ENCODE assay signal across 8 mouse cellular contexts in the genomic region with DNA sequence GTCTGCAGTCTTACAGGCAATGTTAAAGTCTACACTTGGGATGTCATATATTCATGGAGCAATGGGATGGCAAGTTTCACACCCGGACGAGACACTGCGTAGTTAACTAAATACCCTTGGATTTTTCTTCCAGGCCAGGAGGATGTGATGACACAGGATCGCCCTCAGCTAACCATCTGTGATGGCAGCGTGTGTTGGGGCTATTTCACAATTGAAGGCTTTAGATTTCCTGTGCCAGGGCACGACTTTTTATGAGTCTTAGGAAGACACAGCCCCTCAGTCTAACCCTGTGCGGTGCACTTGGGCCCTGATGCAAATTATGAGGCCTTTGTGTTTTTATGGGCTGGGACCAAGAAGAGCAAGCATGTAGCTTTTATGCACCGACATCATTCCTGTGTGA.
A peak's percentile ranks its signal among the peaks of the same experiment; 100 is the strongest.
DNase-seq lines count a peak whose midpoint lies in the region; ATAC-seq and TF ChIP-seq lines count a peak whose summit lies in the region.
"Had no signal": no experiment of that assay in that cellular context is flagged by ENCODE, and none has a peak within 500 bp of the region (broad histone marks: within the 10 kb centered on the region; RNA-seq: fewer than 3 reads in every experiment).

No protein-coding gene starts in this region.

- H3K4me1 ChIP-seq in lung, embryonic 14.5 days (ENCODE audit: insufficient read depth): no peaks in the 10 kb centered on the region
- H3K4me1 ChIP-seq in lung, adult 2 months (ENCODE audit: control insufficient read depth, insufficient read depth, low read length): no peaks in the 10 kb centered on the region
- H3K4me1 ChIP-seq in embryonic facial prominence, embryonic 13.5 days: peaks cover 17% of the 10 kb centered on the region
- H3K4me1 ChIP-seq in hindbrain, postnatal 0 days (ENCODE audit: insufficient read depth, low read length): peaks cover 10% of the 10 kb centered on the region; the same call in 1 of the 2 replicates
- H3K4me1 ChIP-seq in neural tube, embryonic 14.5 days (ENCODE audit: control insufficient read depth, insufficient read depth, low read length): peaks cover 12% of the 10 kb centered on the region
- H3K4me1 ChIP-seq: liver, embryonic 12.5 days had no signal

- peak overlapping the region; percentile 93 for H3K4me2 ChIP-seq in lung, embryonic 14.5 days
- peak overlapping the region; percentile 97 for H3K4me2 ChIP-seq in embryonic facial prominence, embryonic 13.5 days
- peak overlapping the region; percentile 92 for H3K4me2 ChIP-seq in hindbrain, postnatal 0 days (ENCODE audit: low read depth, low read length)
- H3K4me2 ChIP-seq in neural tube, embryonic 14.5 days (ENCODE audit: low read depth, low read length): peak overlapping the region; percentile 93

- no peaks in the 10 kb centered on the region for H3K9me3 ChIP-seq in lung, embryonic 14.5 days (ENCODE audit: low read depth, low read length)
- H3K9me3 ChIP-seq in embryonic facial prominence, embryonic 13.5 days: no peaks in the 10 kb centered on the region
- no peaks in the 10 kb centered on the region for H3K9me3 ChIP-seq in hindbrain, postnatal 0 days (ENCODE audit: low read length)
- no peaks in the 10 kb centered on the region for H3K9me3 ChIP-seq in neural tube, embryonic 14.5 days (ENCODE audit: control insufficient read depth, low read length)
- H3K9me3 ChIP-seq: liver, embryonic 12.5 days had no signal

- H3K27me3 ChIP-seq in lung, embryonic 14.5 days (ENCODE audit: insufficient read depth, low read length): peaks cover 25% of the 10 kb centered on the region
- H3K27me3 ChIP-seq in embryonic facial prominence, embryonic 13.5 days: peaks cover 59% of the 10 kb centered on the region
- H3K27me3 ChIP-seq in hindbrain, postnatal 0 days (ENCODE audit: insufficient read depth, low read length): no peaks in the 10 kb centered on the region
- no peaks in the 10 kb centered on the region for H3K27me3 ChIP-seq in neural tube, embryonic 14.5 days (ENCODE audit: control insufficient read depth, insufficient read depth, low read length)

- no peak for ATAC-seq in lung, embryonic 14.5 days (ENCODE audit: insufficient read depth)
- no peak for ATAC-seq in embryonic facial prominence, embryonic 13.5 days (ENCODE audit: insufficient number of reproducible peaks, insufficient read depth, low FRiP score, low TSS enrichment, low read depth)
- no peak for ATAC-seq in hindbrain, postnatal 0 days
- peak; percentile 16; the same call in 1 of the 2 replicates for ATAC-seq in neural tube, embryonic 14.5 days (ENCODE audit: low read depth)
- ATAC-seq: liver, embryonic 12.5 days had no signal

- peak overlapping the region; percentile 51 for H3K4me3 ChIP-seq in lung, embryonic 14.5 days (ENCODE audit: low read depth, low read length)
- no peak overlapping the region for H3K4me3 ChIP-seq in lung, adult 2 months (replicated peaks; ENCODE audit: extremely low read depth, low read depth, low read length)
- H3K4me3 ChIP-seq in embryonic facial prominence, embryonic 13.5 days: peak overlapping the region; percentile 60
- peak overlapping the region; percentile 57 for H3K4me3 ChIP-seq in hindbrain, postnatal 0 days (ENCODE audit: low read length)
- H3K4me3 ChIP-seq in neural tube, embryonic 14.5 days (ENCODE audit: low read depth, low read length): peak overlapping the region; percentile 54
- H3K4me3 ChIP-seq: liver, embryonic 12.5 days had no signal

- H3K9ac ChIP-seq in lung, embryonic 14.5 days: no peak overlapping the region
- no peak overlapping the region for H3K9ac ChIP-seq in embryonic facial prominence, embryonic 13.5 days
- peak overlapping the region; percentile 28; the same call in 1 of the 2 replicates for H3K9ac ChIP-seq in hindbrain, postnatal 0 days (replicated peaks; ENCODE audit: low read length)
- H3K9ac ChIP-seq in neural tube, embryonic 14.5 days (replicated peaks; ENCODE audit: low read depth, low read length): peak overlapping the region; percentile 25; the same call in 1 of the 2 replicates
- H3K9ac ChIP-seq: liver, embryonic 12.5 days had no signal

- no peak for TF ChIP-seq POLR2A in lung, adult 2 months (IDR thresholded peaks at IDR 0.05; ENCODE audit: borderline replicate concordance, extremely low read depth, low read depth, low read length)

- no peak for DNase-seq in lung, embryonic 14.5 days
- DNase-seq in lung, adult 2 months: no peak
- DNase-seq in hindbrain, postnatal 0 days (ENCODE audit: low spot score): peak; percentile 12
- no peak for DNase-seq in adrenal gland, adult 8-10 months
- DNase-seq in right cerebral cortex, postnatal 14 days: no peak

- H3K27ac ChIP-seq in lung, embryonic 14.5 days (ENCODE audit: low read depth): no peak overlapping the region
- no peak overlapping the region for H3K27ac ChIP-seq in embryonic facial prominence, embryonic 13.5 days
- peak overlapping the region; percentile 37; the same call in 1 of the 2 replicates for H3K27ac ChIP-seq in hindbrain, postnatal 0 days
- H3K27ac ChIP-seq in neural tube, embryonic 14.5 days (ENCODE audit: low read depth, low read length): peak overlapping the region; percentile 46; the same call in 1 of the 2 replicates
- H3K27ac ChIP-seq: liver, embryonic 12.5 days had no signal

- TF ChIP-seq CTCF in lung, embryonic 14.5 days (IDR thresholded peaks at IDR 0.05; ENCODE audit: low read depth): no peak
- no peak for TF ChIP-seq CTCF in lung, adult 2 months (IDR thresholded peaks at IDR 0.05; ENCODE audit: insufficient read depth, low read length)
- TF ChIP-seq CTCF in hindbrain, postnatal 0 days (IDR thresholded peaks at IDR 0.05; ENCODE audit: low read depth): no peak

- WGBS in lung, embryonic 14.5 days: 68% methylated on average over 8 of the region's 8 CpGs
- 67% methylated on average over 8 of the region's 8 CpGs for WGBS in lung, adult 2 months
- WGBS in embryonic facial prominence, embryonic 13.5 days: 58% methylated on average over 8 of the region's 8 CpGs
- 45% methylated on average over 8 of the region's 8 CpGs for WGBS in hindbrain, postnatal 0 days
- 34% methylated on average over 8 of the region's 8 CpGs for WGBS in neural tube, embryonic 14.5 days

- H3K36me3 ChIP-seq in lung, embryonic 14.5 days (ENCODE audit: insufficient read depth): no peaks in the 10 kb centered on the region
- H3K36me3 ChIP-seq in embryonic facial prominence, embryonic 13.5 days: no peaks in the 10 kb centered on the region
- H3K36me3 ChIP-seq in hindbrain, postnatal 0 days (ENCODE audit: insufficient read depth, low read length): no peaks in the 10 kb centered on the region
- H3K36me3 ChIP-seq in neural tube, embryonic 14.5 days (ENCODE audit: control insufficient read depth, insufficient read depth, low read length): no peaks in the 10 kb centered on the region
- H3K36me3 ChIP-seq: liver, embryonic 12.5 days had no signal

Comparison
In these comparisons a context has a peak if more than half of its experiments do, and no peak if none do; other contexts are left out.
1. H3K27ac ChIP-seq: peak in hindbrain, postnatal 0 days (single experiment) and neural tube, embryonic 14.5 days (single experiment); none in lung, embryonic 14.5 days (single experiment) and embryonic facial prominence, embryonic 13.5 days (single experiment).
2. H3K9ac ChIP-seq: peak in hindbrain, postnatal 0 days (single experiment) and neural tube, embryonic 14.5 days (single experiment); none in lung, embryonic 14.5 days (single experiment) and embryonic facial prominence, embryonic 13.5 days (single experiment).
3. Peak in every context shown above with its lines, with median percentiles within 50 percentile points of each other: H3K4me2 ChIP-seq.